Comparison of ENCODE assay signal across 32 mouse cellular contexts in genomic region chr2:178429426-178429825, GRCm38 (mm10). TPM values are rescaled to one million over a fixed set of nuclear protein-coding genes. Genes with fewer than 3 reads are reported as not detected.
"Had no signal": no experiment of that assay in that cellular context is flagged by ENCODE, and none has a peak within 500 bp of the region (broad histone marks: within the 10 kb centered on the region; RNA-seq: fewer than 3 reads in every experiment).

No protein-coding gene starts in this region.

- H3K27ac ChIP-seq: limb, embryonic 10.5 days; limb, embryonic 12.5 days; limb, embryonic 13.5 days; limb, embryonic 15.5 days; liver, embryonic 12.5 days; liver, embryonic 13.5 days; liver, embryonic 14.5 days; liver, embryonic 15.5 days; lung, embryonic 15.5 days; macrophage; midbrain, embryonic 10.5 days; midbrain, embryonic 12.5 days; midbrain, embryonic 13.5 days; midbrain, embryonic 15.5 days had no signal

- H3K9ac ChIP-seq: limb, embryonic 12.5 days; limb, embryonic 13.5 days; limb, embryonic 15.5 days; liver, embryonic 12.5 days; liver, embryonic 13.5 days; liver, embryonic 14.5 days; liver, embryonic 15.5 days; liver, postnatal 0 days; lung, embryonic 14.5 days; lung, embryonic 15.5 days; midbrain, embryonic 12.5 days; midbrain, embryonic 13.5 days; midbrain, embryonic 15.5 days had no signal

- H3K27me3 ChIP-seq: limb, embryonic 12.5 days; liver, embryonic 12.5 days; liver, embryonic 13.5 days; liver, embryonic 15.5 days; lung, embryonic 15.5 days; midbrain, embryonic 12.5 days; midbrain, embryonic 13.5 days; midbrain, embryonic 15.5 days had no signal

- ATAC-seq: liver, embryonic 12.5 days; liver, postnatal 0 days; lung, postnatal 0 days; midbrain, embryonic 13.5 days; midbrain, embryonic 15.5 days had no signal

- H3K36me3 ChIP-seq: limb, embryonic 10.5 days; limb, embryonic 12.5 days; limb, embryonic 13.5 days; limb, embryonic 15.5 days; liver, embryonic 12.5 days; liver, embryonic 13.5 days; liver, embryonic 15.5 days; lung, embryonic 15.5 days; midbrain, embryonic 10.5 days; midbrain, embryonic 12.5 days; midbrain, embryonic 13.5 days; midbrain, embryonic 15.5 days had no signal

- H3K9me3 ChIP-seq: limb, embryonic 10.5 days; limb, embryonic 12.5 days; limb, embryonic 13.5 days; limb, embryonic 15.5 days; liver, embryonic 12.5 days; liver, embryonic 13.5 days; liver, embryonic 15.5 days; lung, embryonic 15.5 days; megakaryocyte, embryonic 14.5 days; midbrain, embryonic 10.5 days; midbrain, embryonic 12.5 days; midbrain, embryonic 13.5 days; midbrain, embryonic 15.5 days had no signal

- DNase-seq: left cerebral cortex, postnatal 4 days; liver; liver, embryonic 13.5 days; liver, postnatal 0 days; lung, adult 18-20 months; lung, adult 2 months; lung, embryonic 14.5 days; lung, postnatal 10 days; lung, postnatal 14 days; lung, postnatal 36 days; lung, postnatal 4 days; midbrain, embryonic 14.5 days had no signal

- H3K4me1 ChIP-seq: liver, embryonic 12.5 days; liver, embryonic 13.5 days; liver, embryonic 15.5 days; midbrain, embryonic 15.5 days had no signal

- H3K4me3 ChIP-seq: limb, embryonic 10.5 days; limb, embryonic 12.5 days; limb, embryonic 13.5 days; limb, embryonic 15.5 days; liver, embryonic 12.5 days; liver, embryonic 13.5 days; liver, embryonic 15.5 days; lung, embryonic 15.5 days; megakaryocyte, embryonic 14.5 days; midbrain, embryonic 10.5 days; midbrain, embryonic 12.5 days; midbrain, embryonic 13.5 days; midbrain, embryonic 15.5 days; myocyte had no signal

- H3K4me2 ChIP-seq: limb, embryonic 12.5 days; limb, embryonic 13.5 days; limb, embryonic 15.5 days; liver, embryonic 11.5 days; liver, embryonic 12.5 days; liver, embryonic 13.5 days; liver, embryonic 15.5 days; lung, embryonic 14.5 days; lung, embryonic 15.5 days; midbrain, embryonic 11.5 days; midbrain, embryonic 12.5 days; midbrain, embryonic 13.5 days; midbrain, embryonic 15.5 days had no signal

RNA-seq across cellular contexts. Expression of gene Cdh26, which starts 0.9 kb away (rescaled TPM):
- polyA plus RNA-seq: liver, adult 2 months; liver, embryonic 11.5 days; lung, embryonic 14.5 days; macrophage; myocyte had no signal

RNA-seq across cellular contexts. Expression of gene Ppp1r3d, which starts 15.2 kb away (rescaled TPM):
- polyA plus RNA-seq: myocyte had no signal

RNA-seq across cellular contexts. Expression of gene Sycp2, which starts 21.9 kb away (rescaled TPM):
- polyA plus RNA-seq: liver, adult 2 months; liver, embryonic 11.5 days; liver, embryonic 12.5 days; liver, embryonic 13.5 days; liver, embryonic 15.5 days; liver, postnatal 0 days; lung, embryonic 15.5 days; lung, embryonic 16.5 days; macrophage; midbrain, embryonic 11.5 days; myocyte had no signal
